Mouse (Mus musculus) liver, postnatal 0 days (tissue): ENCODE measurements around the gene Syn2.

Experiments used
- CTCF ChIP-seq: sonication (generic); IDR thresholded peaks from 2 replicates; pipeline ENCODE4 v1.5.1; 2016; ENCODE audit warnings: antibody characterized with exemption, low read depth
- EP300 ChIP-seq: IDR thresholded peaks from 2 replicates; pipeline ENCODE4 v1.6.1; 2016; ENCODE audit warnings: antibody characterized with exemption, low read depth, mild to moderate bottlenecking

DNA sequence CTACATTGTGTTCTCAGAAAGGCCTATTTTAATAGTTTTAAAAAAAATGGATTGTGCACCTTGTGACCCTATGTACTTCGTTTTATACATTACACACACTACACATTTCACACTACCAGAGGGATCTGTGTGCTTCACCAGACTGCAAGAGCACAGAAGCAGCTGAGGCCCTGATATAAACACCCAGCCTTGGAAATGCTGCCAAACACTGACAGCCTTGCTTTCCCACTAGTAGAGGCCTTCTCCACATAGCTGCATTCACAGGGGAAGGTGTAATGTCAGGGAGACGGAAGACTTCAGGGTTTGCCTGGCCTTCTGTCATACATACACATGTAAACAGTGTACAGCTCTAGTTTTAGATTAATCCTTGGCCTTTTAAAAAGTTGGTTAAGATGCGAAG is 120.5 kb downstream of the Syn2 start:
- no peak for TF ChIP-seq CTCF
- TF ChIP-seq EP300 = no peak
